Mouse (Mus musculus) Patski (cell line): Measurements from ENCODE around the gene Sytl1. TPM values are rescaled to one million over a fixed set of nuclear protein-coding genes. Genes with fewer than 3 reads are reported as not detected.

Source experiments
- ATAC-seq: fragments of 100-300 bp; one replicate; pipeline ENCODE4 v1.8.0; 2021
- CTCF ChIA-PET: fragments of 350-600 bp; sonication (Branson Sonifier 250); formaldehyde crosslinking; loops from one replicate; lab custom pipeline; 2022; ENCODE audit warnings: inconsistent platforms; lab: Charles Lee
- POLR2A ChIA-PET: fragments of 350-600 bp; sonication (Branson Sonifier 250); formaldehyde crosslinking; loops from one replicate; lab custom pipeline; 2022; ENCODE audit warnings: antibody characterized with exemption, inconsistent platforms; lab: Charles Lee
- DNase-seq: peaks from one replicate; pipeline ENCODE4 v3.0.0-alpha.2; 2011; ENCODE audit warnings: low read depth, low spot score
- H3K27me3 ChIP-seq: fragments of 371-371 bp; one replicate; pipeline ENCODE4 v1.5.1; 2021
- CTCF ChIP-seq: fragments of 100-300 bp; IDR thresholded peaks from one replicate; pipeline ENCODE4 v1.5.1; 2021
- in situ Hi-C: fragments of 300-500 bp; cut with MboI; formaldehyde crosslinking; loops from 3 replicates; pipeline ENCODE4 v1.11.1; 2018; ENCODE audit warnings: low pct_unique_long_range_greater_than_20kb, mixed read lengths
- polyA plus RNA-seq: library from polyadenylated mRNA; unstranded; gene quantifications from one replicate; pipeline ENCODE4 v1.2.3, GENCODE M21; 2021

Gene Sytl1
- polyA plus RNA-seq, 1 experiment from 2014 or later, result 0.15 TPM

- no peak for ATAC-seq
- in situ Hi-C loops, result no loop called here
- ChIA-PET CTCF (interaction anchor here (1.1 to 2.3 kb wide), 3 partner anchors 9 to 18 kb away, joined by 3 to 12 read pairs (median 6); no protein-coding TSS in a partner anchor), POLR2A (no interaction called here)
- no peaks in the 10 kb centered on the region for H3K27me3 ChIP-seq
- TF ChIP-seq CTCF, result no peak
- no peak for DNase-seq
Measured at GRCm38 (mm10) chr4:133251214-133251613, 11.7 kb downstream of the Sytl1 start.

- in situ Hi-C loops, result no loop called here
- CTCF ChIA-PET, result interaction anchor here (1.1 to 2.3 kb wide), 3 partner anchors 10 to 17 kb away, joined by 3 to 12 read pairs (median 6); no protein-coding TSS in a partner anchor
- DNase-seq (no peak), ATAC-seq (no peak)
- POLR2A ChIA-PET, result no interaction called here
- H3K27me3 ChIP-seq, result no peaks in the 10 kb centered on the region
- TF ChIP-seq CTCF, result no peak
Measured at GRCm38 (mm10) chr4:133250609-133251008, 12.3 kb downstream of the Sytl1 start.

- CTCF ChIA-PET, result no interaction called here
Measured at GRCm38 (mm10) chr4:133247806-133248449, 15.0 kb downstream of the Sytl1 start.

GRCm38 (mm10) chr4:133247072-133247471, 15.8 kb downstream of the Sytl1 start:
- DNase-seq (no peak), ATAC-seq (no peak)
- POLR2A ChIA-PET, result no interaction called here
- in situ Hi-C loops, result no loop called here
- CTCF ChIA-PET, result no interaction called here
- H3K27me3 ChIP-seq, result no peaks in the 10 kb centered on the region
- no peak for TF ChIP-seq CTCF

More at GRCm38 (mm10) chr4:133247806-133248449, 15.0 kb downstream of the Sytl1 start:
- ATAC-seq (no peak), DNase-seq (no peak)
- H3K27me3 ChIP-seq, result no peaks in the 10 kb centered on the region
- POLR2A ChIA-PET, result no interaction called here
- in situ Hi-C loops, result no loop called here
- TF ChIP-seq CTCF, result no peak

GRCm38 (mm10) chr4:133244289-133244688, 18.6 kb downstream of the Sytl1 start:
- POLR2A ChIA-PET, result no interaction called here
- DNase-seq (no peak), ATAC-seq (no peak)
- H3K27me3 ChIP-seq, result no peaks in the 10 kb centered on the region
- no peak for TF ChIP-seq CTCF
- CTCF ChIA-PET, result no interaction called here
- in situ Hi-C loops, result no loop called here

- CTCF ChIA-PET, result no interaction called here
- ATAC-seq, result no peak
- POLR2A ChIA-PET, result no interaction called here
- no peaks in the 10 kb centered on the region for H3K27me3 ChIP-seq
- in situ Hi-C loops, result no loop called here
- TF ChIP-seq CTCF, result no peak
- no peak for DNase-seq
Measured at GRCm38 (mm10) chr4:133243538-133243937, 19.4 kb downstream of the Sytl1 start.

GRCm38 (mm10) chr4:133242710-133243109, 20.2 kb downstream of the Sytl1 start:
- DNase-seq (no peak), ATAC-seq (no peak)
- ChIA-PET CTCF (interaction anchor here (0.9 kb wide), 1 partner anchor 34 kb away, joined by 4 read pairs; no protein-coding TSS in a partner anchor), POLR2A (no interaction called here)
- no peak for TF ChIP-seq CTCF
- in situ Hi-C loops, result no loop called here
- no peaks in the 10 kb centered on the region for H3K27me3 ChIP-seq

- CTCF ChIA-PET, result interaction anchor here (0.9 to 1.4 kb wide), 3 partner anchors 15 to 35 kb away, joined by 3 to 4 read pairs (median 3); no protein-coding TSS in a partner anchor
- POLR2A ChIA-PET, result interaction anchor here (1.6 kb wide), 1 partner anchor 13 kb away, joined by 3 read pairs; no protein-coding TSS in a partner anchor
- ATAC-seq (no peak), DNase-seq (no peak)
- in situ Hi-C loops, result no loop called here
- TF ChIP-seq CTCF, result no peak
- H3K27me3 ChIP-seq, result no peaks in the 10 kb centered on the region
Measured at GRCm38 (mm10) chr4:133241910-133242309, 21.0 kb downstream of the Sytl1 start.

GRCm38 (mm10) chr4:133240934-133241908, 21.7 kb downstream of the Sytl1 start:
- peak; percentile 61 for DNase-seq
- CTCF ChIA-PET, result interaction anchor here (1.1 to 1.4 kb wide), 2 partner anchors 15 to 30 kb away, joined by 3 read pairs; no protein-coding TSS in a partner anchor
- H3K27me3 ChIP-seq, result no peaks in the 10 kb centered on the region
- ATAC-seq, result peak; percentile 81
- TF ChIP-seq CTCF, result no peak
- POLR2A ChIA-PET, result interaction anchor here (0.9 to 1.6 kb wide), 2 partner anchors 14 to 25 kb away, joined by 3 to 4 read pairs; no protein-coding TSS in a partner anchor
- in situ Hi-C loops, result no loop called here

- no peak for DNase-seq
Measured at GRCm38 (mm10) chr4:133240490-133240921, 22.4 kb downstream of the Sytl1 start, which contains the start of gene Map3k6. Gene Map3k6, plus strand, starts transcription at chr4:133240818.

More at GRCm38 (mm10) chr4:133240490-133240921, 22.4 kb downstream of the Sytl1 start, which contains the start of gene Map3k6:
- TF ChIP-seq CTCF, result no peak
- H3K27me3 ChIP-seq, result no peaks in the 10 kb centered on the region
- CTCF ChIA-PET, result interaction anchor here (1.1 kb wide), 1 partner anchor 31 kb away, joined by 3 read pairs; no protein-coding TSS in a partner anchor
- in situ Hi-C loops, result no loop called here
- ATAC-seq, result peak; percentile 31
- POLR2A ChIA-PET, result interaction anchor here (0.6 to 1.6 kb wide), 3 partner anchors 14 to 239 kb away, joined by 3 to 4 read pairs (median 3); no protein-coding TSS in a partner anchor
